Mouse (Mus musculus): ENCODE data around the gene Dxo. TPM values are rescaled to one million over a fixed set of nuclear protein-coding genes. Genes with fewer than 3 reads are reported as not detected.
A peak's percentile ranks its signal among the peaks of the same experiment; 100 is the strongest.
"Not testable (repeated sequence)": the region's sequence is repeated elsewhere in the genome, so short reads cannot be mapped to it uniquely, and the experiment has no call there.

Dxo gene
- total RNA-seq, 2 experiments from 2014 or later: 45.1 to 52.2 TPM

GRCm38 (mm10) chr17:34830776-34831175 lies 6.0 kb upstream of the Dxo start:
- DNase-seq: not testable (repeated sequence)

GRCm38 (mm10) chr17:34836155-34836855 lies 514 bp upstream of the Dxo start:
- DNase-seq: no peak

- peak; percentile 25 for DNase-seq
These were observed 875 bp downstream of the Dxo start for GRCm38 (mm10) chr17:34837464-34838324.

- DNase-seq: no peak
These were observed 2.0 kb downstream of the Dxo start for GRCm38 (mm10) chr17:34838785-34839184.

GRCm38 (mm10) chr17:34840736-34841307 lies 4.0 kb downstream of the Dxo start:
- DNase-seq: peak; percentile 28

GRCm38 (mm10) chr17:34844884-34845283 lies 8.1 kb downstream of the Dxo start:
- DNase-seq: no peak

- DNase-seq: no peak
These were observed 10.4 kb downstream of the Dxo start for GRCm38 (mm10) chr17:34847192-34847591.

- no peak for DNase-seq
These were observed 10.8 kb downstream of the Dxo start for GRCm38 (mm10) chr17:34847615-34848014.

- peak; percentile 99 for DNase-seq
These were observed 13.1 kb downstream of the Dxo start, which contains the start of the genes Skiv2l and Nelfe for GRCm38 (mm10) chr17:34849722-34850516. Gene Skiv2l, minus strand, starts transcription at chr17:34850210. Gene Nelfe, plus strand, starts transcription at chr17:34850391.

- no peak for DNase-seq
These were observed 13.8 kb downstream of the Dxo start for GRCm38 (mm10) chr17:34850517-34851125.

GRCm38 (mm10) chr17:34853511-34853910 lies 16.7 kb downstream of the Dxo start:
- no peak for DNase-seq

- no peak for DNase-seq
These were observed 17.9 kb downstream of the Dxo start for GRCm38 (mm10) chr17:34854761-34855160.

GRCm38 (mm10) chr17:34855825-34856224 lies 19.0 kb downstream of the Dxo start:
- peak; percentile 75 for DNase-seq

- DNase-seq: no peak
These were observed 21.9 kb downstream of the Dxo start for GRCm38 (mm10) chr17:34858670-34859069.

- no peak for DNase-seq
These were observed 23.7 kb downstream of the Dxo start for GRCm38 (mm10) chr17:34860514-34860913.

- no peak for DNase-seq
These were observed 25.0 kb downstream of the Dxo start for GRCm38 (mm10) chr17:34861704-34862415.

- no peak for DNase-seq
These were observed 25.7 kb downstream of the Dxo start, which contains the start of gene Cfb for GRCm38 (mm10) chr17:34862416-34863081. Gene Cfb, minus strand, starts transcription at chr17:34862518.

GRCm38 (mm10) chr17:34865981-34866380 lies 29.2 kb downstream of the Dxo start:
- DNase-seq: no peak

GRCm38 (mm10) chr17:34874321-34874720 lies 37.5 kb downstream of the Dxo start:
- DNase-seq: no peak

GRCm38 (mm10) chr17:34879336-34879879 lies 42.6 kb downstream of the Dxo start, which contains the start of gene Zbtb12:
Gene Zbtb12, plus strand, starts transcription at chr17:34879483.
- DNase-seq: no peak
